Mouse (Mus musculus): ENCODE measurements around the gene Umodl1.

The Umodl1 gene

DNA sequence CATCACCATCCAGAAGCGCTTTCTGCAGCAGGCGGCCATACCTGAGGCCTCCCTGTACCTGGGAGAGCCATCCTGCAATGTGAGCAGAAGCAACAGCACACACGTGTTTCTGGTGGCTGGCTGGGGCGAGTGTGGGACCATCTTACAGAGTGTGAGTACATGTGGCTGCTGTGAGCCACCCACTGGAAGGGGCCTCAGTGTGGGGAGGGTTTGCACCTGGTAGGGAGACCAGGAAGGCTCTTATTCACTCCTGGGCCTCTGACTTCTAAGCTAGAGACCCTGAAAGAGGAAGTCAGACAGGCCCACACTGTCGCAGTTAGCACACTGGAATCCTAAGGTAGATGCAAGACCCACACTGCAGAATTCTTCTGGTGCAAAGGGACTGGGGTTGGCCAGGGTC is 41.9 kb downstream of the Umodl1 start:
- no peak for DNase-seq (ENCODE audit: low spot score in 2 of 2)

DNA sequence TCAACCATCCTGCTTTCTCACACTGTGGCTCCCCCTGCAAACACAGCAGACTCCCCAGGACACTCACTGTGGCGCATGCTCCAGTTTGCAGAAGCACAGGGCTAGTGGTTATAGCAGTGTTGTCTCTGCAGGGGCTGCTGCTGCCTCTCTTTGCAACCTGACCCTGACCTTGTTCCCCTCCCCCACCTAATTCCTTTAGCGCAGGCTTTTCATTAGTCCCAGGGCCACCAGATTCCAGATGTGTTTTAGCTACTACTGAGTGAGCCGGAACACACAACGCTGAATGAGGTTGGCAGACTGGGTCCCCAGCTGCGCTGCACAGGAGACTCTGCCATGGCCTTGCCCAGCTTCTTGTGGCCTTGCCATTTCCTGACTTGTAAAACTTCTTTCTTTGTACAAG is 46.5 kb downstream of the Umodl1 start:
- no peak for DNase-seq (ENCODE audit: low spot score in 2 of 2)

- no peak for DNase-seq (ENCODE audit: low spot score in 2 of 2)
Measured at GRCm38 (mm10) chr17:31002613-31003012, 48.2 kb downstream of the Umodl1 start.

DNA sequence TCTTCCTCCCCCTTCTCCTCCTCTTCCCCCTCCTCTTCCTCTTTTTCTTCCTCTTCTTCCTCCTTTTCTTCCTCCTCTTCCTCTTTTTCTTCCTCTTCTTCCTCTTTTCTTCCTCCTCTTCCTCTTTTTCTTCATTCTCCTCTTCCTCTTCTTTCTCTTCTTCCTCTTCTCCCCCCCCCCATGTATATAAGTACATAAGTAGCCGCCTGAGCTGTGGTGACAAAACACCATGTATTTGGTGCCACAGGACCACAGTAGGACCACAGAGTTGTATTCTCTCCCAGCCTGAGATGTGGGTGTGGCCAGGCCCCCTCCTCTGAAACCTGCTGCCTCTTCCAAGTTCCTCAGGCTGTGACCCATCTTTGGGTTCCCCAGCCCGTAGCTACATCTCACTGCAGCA is 50.8 kb downstream of the Umodl1 start:
- DNase-seq (ENCODE audit: low spot score in 2 of 2), result no peak

GRCm38 (mm10) chr17:31007357-31007756 is 52.9 kb downstream of the Umodl1 start:
- no peak for DNase-seq (ENCODE audit: low spot score in 2 of 2)

GRCm38 (mm10) chr17:31008416-31008815 is 54.0 kb downstream of the Umodl1 start:
- DNase-seq (ENCODE audit: low spot score in 2 of 2), result no peak

DNA sequence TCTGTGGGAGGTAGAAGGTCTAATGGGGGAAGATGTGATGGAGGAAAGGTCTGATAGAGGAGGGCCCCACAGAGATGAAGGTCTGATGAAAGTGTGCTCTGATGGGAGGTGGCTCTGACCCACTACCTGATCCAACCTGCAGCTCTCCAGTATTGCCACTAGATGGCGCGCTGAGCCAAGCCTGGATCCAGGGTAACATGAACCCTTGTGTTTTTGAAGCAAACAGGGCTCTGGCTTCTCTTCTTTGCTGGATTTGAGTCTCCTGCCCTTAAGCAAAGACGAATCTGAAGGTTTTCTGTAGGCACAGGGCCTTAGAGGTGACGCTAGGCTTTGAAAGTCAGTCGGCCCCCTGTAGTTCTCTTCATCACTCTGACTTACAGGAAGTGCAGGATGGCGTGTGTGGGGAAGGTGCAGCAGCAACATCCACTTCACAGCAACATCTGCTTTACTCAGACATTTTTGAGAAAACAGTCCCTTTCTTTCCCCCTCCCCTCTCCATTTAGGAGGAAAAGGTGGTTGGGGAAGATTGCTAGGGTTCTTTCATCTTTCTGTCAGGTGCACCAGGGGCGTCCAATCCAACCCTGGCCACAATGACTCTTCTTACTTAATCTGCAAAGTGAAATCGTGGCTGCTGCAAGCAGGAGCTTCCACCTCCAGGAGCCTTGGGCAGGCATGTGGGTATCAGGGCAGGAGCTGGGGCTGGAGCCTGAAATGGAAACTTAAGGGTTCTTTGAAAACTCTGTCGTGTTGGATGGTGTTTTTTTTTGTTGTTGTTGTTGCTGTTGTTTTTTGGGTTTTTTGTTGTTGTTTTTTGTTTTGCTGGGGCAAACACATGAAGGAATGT is 57.3 kb downstream of the Umodl1 start:
- DNase-seq (ENCODE audit: low spot score in 2 of 2), result peak in 1 of 2 experiments; percentile 47

GRCm38 (mm10) chr17:31018267-31018666 is 63.8 kb downstream of the Umodl1 start:
- DNase-seq (ENCODE audit: low spot score in 2 of 2), result peak in 1 of 2 experiments; percentile 29

GRCm38 (mm10) chr17:31019505-31019904 is 65.1 kb downstream of the Umodl1 start:
- DNase-seq (ENCODE audit: low spot score in 2 of 2), result peak in 1 of 2 experiments; percentile 50

GRCm38 (mm10) chr17:31020078-31020477 is 65.6 kb downstream of the Umodl1 start:
- DNase-seq (ENCODE audit: low spot score in 2 of 2), result no peak

- DNase-seq (ENCODE audit: low spot score in 2 of 2), result no peak
Measured at GRCm38 (mm10) chr17:31021276-31021675, 66.8 kb downstream of the Umodl1 start.

DNA sequence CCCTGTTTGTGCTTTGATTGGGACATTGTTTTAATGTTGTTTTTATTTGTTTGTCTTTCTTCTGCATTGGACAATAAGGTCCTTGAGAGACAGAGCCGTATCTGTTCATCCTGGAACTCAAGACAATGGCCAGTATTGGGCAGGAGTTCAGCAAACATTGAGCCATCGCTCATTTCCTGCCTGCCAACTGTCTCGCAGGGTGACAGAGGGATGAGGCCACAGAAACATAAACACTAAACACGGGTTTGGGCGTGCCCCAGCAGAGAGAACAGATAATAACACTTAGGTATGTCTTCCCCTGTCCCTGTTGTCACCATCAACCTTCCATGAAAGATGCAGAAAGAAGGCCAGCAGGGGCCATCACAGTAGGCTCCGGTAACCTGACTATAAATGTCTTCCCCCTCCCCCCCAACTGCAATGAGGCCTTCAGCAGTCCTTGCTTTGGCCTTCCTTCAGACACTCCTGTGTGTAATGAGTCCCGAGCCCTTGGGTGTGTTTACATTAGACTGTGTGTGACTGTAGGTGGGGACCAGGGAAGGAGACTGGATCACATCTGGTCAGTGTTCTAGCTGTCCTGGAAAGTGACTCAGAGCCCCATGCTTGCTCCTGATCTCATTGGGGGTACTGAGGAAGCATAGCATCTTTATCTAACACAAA is 69.8 kb downstream of the Umodl1 start:
- no peak for DNase-seq (ENCODE audit: low spot score in 2 of 2)

- no peak for DNase-seq (ENCODE audit: low spot score in 2 of 2)
Measured at GRCm38 (mm10) chr17:31024782-31025125, 70.3 kb downstream of the Umodl1 start.

DNA sequence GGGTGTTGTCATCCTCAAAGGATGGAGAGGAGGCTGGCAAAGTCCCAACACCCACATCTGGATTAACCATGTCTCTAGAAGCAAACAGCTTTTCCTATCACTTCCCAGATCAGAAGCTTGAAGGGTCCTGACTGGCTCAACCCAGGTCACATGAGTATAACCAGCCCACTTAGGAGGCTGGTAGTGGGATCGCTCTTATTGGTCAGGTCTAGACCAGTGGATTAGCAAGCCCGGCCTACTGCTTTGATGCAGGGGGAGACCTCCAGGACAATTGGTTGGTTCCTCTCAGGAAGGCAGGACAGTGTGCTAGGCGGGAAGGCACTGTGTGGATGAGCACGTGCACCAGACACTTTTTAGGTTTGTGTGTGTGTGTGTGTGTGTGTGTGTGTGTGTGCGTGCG is 72.5 kb downstream of the Umodl1 start:
- no peak for DNase-seq (ENCODE audit: low spot score in 2 of 2)

GRCm38 (mm10) chr17:31027723-31028122 is 73.3 kb downstream of the Umodl1 start:
- DNase-seq (ENCODE audit: low spot score in 2 of 2), result no peak

GRCm38 (mm10) chr17:31028821-31029370 is 74.5 kb downstream of the Umodl1 start:
- DNase-seq (ENCODE audit: low spot score in 2 of 2), result no peak

GRCm38 (mm10) chr17:31029407-31029806 is 75.0 kb downstream of the Umodl1 start:
- DNase-seq (ENCODE audit: low spot score in 2 of 2), result no peak

- no peak for DNase-seq (ENCODE audit: low spot score in 2 of 2)
Measured at GRCm38 (mm10) chr17:31032341-31032740, 77.9 kb downstream of the Umodl1 start.

GRCm38 (mm10) chr17:31033251-31033650 is 78.8 kb downstream of the Umodl1 start:
- DNase-seq (ENCODE audit: low spot score in 2 of 2), result no peak

DNA sequence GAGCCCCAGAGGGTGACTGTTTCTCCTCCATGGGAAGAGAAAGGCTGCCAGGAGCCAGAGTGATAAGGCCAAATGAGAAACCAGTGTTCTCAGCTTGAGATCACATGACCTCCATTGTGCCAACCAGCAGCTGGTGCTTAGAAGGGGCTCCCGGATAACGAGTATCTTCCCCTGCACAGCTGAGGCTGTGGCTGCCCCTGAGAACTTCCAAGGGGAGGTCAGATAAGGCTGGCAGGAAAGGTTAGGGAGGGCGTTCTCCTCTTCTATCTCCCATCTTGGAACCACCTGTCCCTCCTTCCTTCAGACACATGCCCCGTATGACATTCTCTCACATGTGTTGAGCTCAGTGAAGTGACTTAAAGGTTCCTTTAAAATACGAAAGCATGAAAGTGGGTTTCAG is 79.7 kb downstream of the Umodl1 start:
- no peak for DNase-seq (ENCODE audit: low spot score in 2 of 2)

DNA sequence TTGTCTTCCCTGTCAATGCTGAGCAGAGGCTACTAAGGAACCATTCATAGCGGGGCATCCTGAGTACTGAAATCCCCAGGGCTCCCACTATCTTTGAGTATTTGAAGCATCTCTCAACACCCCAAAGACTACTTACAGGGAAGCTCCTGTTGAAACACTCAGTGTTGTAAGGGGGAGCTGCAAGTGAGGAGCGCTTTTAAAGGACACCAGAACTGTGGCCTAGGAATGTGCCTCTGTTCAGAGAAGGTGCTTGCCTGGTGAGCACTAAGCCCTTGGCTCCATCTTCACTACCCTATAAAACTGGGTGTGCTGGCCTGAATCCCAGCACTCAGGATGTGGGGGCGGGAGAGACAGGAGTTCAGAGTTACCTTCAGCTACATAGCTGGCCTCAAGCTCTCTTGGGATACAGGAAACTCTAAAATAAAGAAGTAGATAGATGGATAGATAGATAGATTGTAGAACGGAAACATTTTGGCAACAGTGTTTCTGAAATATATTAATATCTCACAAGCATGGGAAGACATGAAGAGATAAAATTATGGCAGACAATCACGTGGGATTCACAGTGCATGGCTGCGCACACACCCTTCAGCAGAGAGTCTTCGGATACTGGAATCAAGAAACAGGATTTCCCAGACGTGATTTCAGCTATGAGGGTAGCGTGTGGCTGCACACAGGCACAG is 80.4 kb downstream of the Umodl1 start:
- DNase-seq (ENCODE audit: low spot score in 2 of 2), result no peak

DNA sequence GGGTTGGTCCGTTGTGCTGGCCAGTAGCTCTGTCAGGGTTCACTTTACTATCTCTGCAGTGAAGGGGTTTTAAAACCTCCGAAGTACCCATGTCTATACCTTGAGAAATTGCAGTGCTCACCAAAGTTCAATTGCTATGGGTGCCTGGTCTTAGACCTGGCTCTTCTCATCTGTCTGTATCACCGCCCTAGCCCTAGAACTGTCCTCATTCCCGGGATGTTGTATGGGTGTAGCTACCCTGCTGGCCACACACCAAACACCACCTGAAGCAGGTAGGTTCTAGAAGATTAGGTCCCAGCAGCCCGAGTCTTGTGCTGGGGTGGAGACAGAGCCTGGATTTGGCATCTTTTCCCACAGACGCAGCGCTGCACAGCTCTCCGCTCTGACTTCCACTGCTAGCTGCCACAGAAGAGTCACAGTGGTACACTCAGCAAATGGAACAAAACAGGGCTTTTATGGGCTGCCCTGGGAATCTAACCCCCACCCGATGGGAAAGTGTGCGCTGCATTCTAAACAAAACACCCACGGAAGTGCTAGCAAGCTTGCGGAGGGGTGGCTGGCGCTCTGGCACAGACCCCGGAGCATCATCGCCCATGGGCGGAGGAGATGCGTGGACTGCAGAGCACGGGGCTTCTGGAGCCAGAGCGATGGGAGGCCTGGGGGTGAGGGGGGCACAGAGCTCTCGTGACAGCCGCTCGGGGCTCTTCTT is 81.9 kb downstream of the Umodl1 start:
- peak in 1 of 2 experiments; percentile 34 for DNase-seq (ENCODE audit: low spot score in 2 of 2)

Measured in frontal cortex, postnatal 10 days (tissue).